Mouse (Mus musculus) heart, adult 9 months (tissue): ENCODE data around the gene Etnk2.
A peak's percentile ranks its signal among the peaks of the same experiment; 100 is the strongest.

Experiments used
- DNase-seq, 2 experiments: peaks; one replicate each; pipeline ENCODE4 v3.0.0; 2022; ENCODE audit warnings: low spot score in 2 of 2

The Etnk2 gene

GRCm38 (mm10) chr1:133417113-133417512 lies 53.7 kb downstream of the Etnk2 start:
- no peak for DNase-seq

GRCm38 (mm10) chr1:133417539-133417938 lies 54.2 kb downstream of the Etnk2 start:
- DNase-seq, result no peak

- peak; percentile 85 to 89 for DNase-seq
These were observed 54.9 kb downstream of the Etnk2 start for GRCm38 (mm10) chr1:133418164-133418800.

- DNase-seq, result no peak
These were observed 55.9 kb downstream of the Etnk2 start for GRCm38 (mm10) chr1:133419178-133419834.

- DNase-seq, result peak in 1 of 2 experiments; percentile 47
These were observed 57.1 kb downstream of the Etnk2 start for GRCm38 (mm10) chr1:133420491-133420890.

- DNase-seq, result no peak
These were observed 57.7 kb downstream of the Etnk2 start for GRCm38 (mm10) chr1:133421061-133421460.

- no peak for DNase-seq
These were observed 58.7 kb downstream of the Etnk2 start for GRCm38 (mm10) chr1:133421975-133422570.

- DNase-seq, result peak; percentile 67 to 73
These were observed 59.3 kb downstream of the Etnk2 start for GRCm38 (mm10) chr1:133422615-133423161.

GRCm38 (mm10) chr1:133423166-133423542 lies 59.8 kb downstream of the Etnk2 start:
- no peak for DNase-seq

GRCm38 (mm10) chr1:133423543-133424480 lies 60.4 kb downstream of the Etnk2 start, which contains the start of gene Sox13:
Sox13 (minus strand) TSS chr1:133424377.
- peak; percentile 74 to 75 for DNase-seq

GRCm38 (mm10) chr1:133424547-133425140 lies 61.3 kb downstream of the Etnk2 start:
- DNase-seq, result no peak
